Comparison of ENCODE assay signal across 18 mouse cellular contexts in genomic region chr10:127610066-127610415, GRCm38 (mm10). TPM values are rescaled to one million over a fixed set of nuclear protein-coding genes. Genes with fewer than 3 reads are reported as not detected.
DNase-seq lines count a peak whose midpoint lies in the region; ATAC-seq and TF ChIP-seq lines count a peak whose summit lies in the region.
"Had no signal": no experiment of that assay in that cellular context is flagged by ENCODE, and none has a peak within 500 bp of the region (broad histone marks: within the 10 kb centered on the region; RNA-seq: fewer than 3 reads in every experiment).

No protein-coding gene starts in this region.

- H3K9ac ChIP-seq in kidney, embryonic 15.5 days, result no peak overlapping the region
- H3K9ac ChIP-seq in embryonic facial prominence, embryonic 13.5 days, result no peak overlapping the region
- no peak overlapping the region for H3K9ac ChIP-seq in limb, embryonic 13.5 days
- H3K9ac ChIP-seq in hindbrain, embryonic 13.5 days, result no peak overlapping the region
- H3K9ac ChIP-seq: forebrain, postnatal 0 days; hindbrain, embryonic 15.5 days; liver, embryonic 13.5 days; lung, embryonic 15.5 days had no signal

- H3K4me2 ChIP-seq in kidney, embryonic 15.5 days, result no peak overlapping the region
- no peak overlapping the region for H3K4me2 ChIP-seq in embryonic facial prominence, embryonic 13.5 days
- no peak overlapping the region for H3K4me2 ChIP-seq in limb, embryonic 13.5 days (replicated peaks)
- H3K4me2 ChIP-seq in hindbrain, embryonic 13.5 days, result no peak overlapping the region
- H3K4me2 ChIP-seq: hindbrain, embryonic 15.5 days; liver, embryonic 13.5 days; lung, embryonic 15.5 days had no signal

- no peak for DNase-seq in kidney, adult 11 months
- DNase-seq in cerebellum, postnatal 10 days, result no peak
- DNase-seq in forebrain, embryonic 10.5 days (ENCODE audit: extremely low spot score, low spot score), result no peak
- DNase-seq: cerebellum, adult 8-10 months; forebrain, postnatal 0 days; gastrocnemius, postnatal 10 days; kidney, postnatal 25 days; layer of hippocampus, adult 9-11 months; liver, embryonic 13.5 days had no signal

- no peaks in the 10 kb centered on the region for H3K9me3 ChIP-seq in kidney, embryonic 15.5 days (replicated peaks)
- H3K9me3 ChIP-seq in E14TG2a.4 (ENCODE audit: low read length), result no peaks in the 10 kb centered on the region
- H3K9me3 ChIP-seq in embryonic facial prominence, embryonic 13.5 days, result no peaks in the 10 kb centered on the region
- no peaks in the 10 kb centered on the region for H3K9me3 ChIP-seq in limb, embryonic 13.5 days
- H3K9me3 ChIP-seq in hindbrain, embryonic 13.5 days, result no peaks in the 10 kb centered on the region
- no peaks in the 10 kb centered on the region for H3K9me3 ChIP-seq in forebrain, embryonic 10.5 days
- H3K9me3 ChIP-seq: heart, embryonic 10.5 days; hindbrain, embryonic 15.5 days; liver, embryonic 13.5 days; lung, embryonic 15.5 days had no signal

- H3K4me1 ChIP-seq in kidney, embryonic 15.5 days, result peaks cover 38% of the 10 kb centered on the region
- peaks cover 81% of the 10 kb centered on the region for H3K4me1 ChIP-seq in E14TG2a.4 (replicated peaks; ENCODE audit: low read depth, low read length)
- peaks cover 55% of the 10 kb centered on the region for H3K4me1 ChIP-seq in embryonic facial prominence, embryonic 13.5 days
- peaks cover 49% of the 10 kb centered on the region for H3K4me1 ChIP-seq in limb, embryonic 13.5 days
- H3K4me1 ChIP-seq in hindbrain, embryonic 13.5 days (replicated peaks), result peaks cover 22% of the 10 kb centered on the region
- H3K4me1 ChIP-seq in forebrain, embryonic 10.5 days, result peaks cover 47% of the 10 kb centered on the region

- H3K4me3 ChIP-seq in kidney, embryonic 15.5 days (replicated peaks), result no peak overlapping the region
- H3K4me3 ChIP-seq in E14TG2a.4 (replicated peaks; ENCODE audit: low read length), result peak overlapping the region; percentile 43
- no peak overlapping the region for H3K4me3 ChIP-seq in embryonic facial prominence, embryonic 13.5 days
- no peak overlapping the region for H3K4me3 ChIP-seq in limb, embryonic 13.5 days
- H3K4me3 ChIP-seq in hindbrain, embryonic 13.5 days, result no peak overlapping the region
- no peak overlapping the region for H3K4me3 ChIP-seq in forebrain, embryonic 10.5 days
- H3K4me3 ChIP-seq: heart, embryonic 10.5 days; hindbrain, embryonic 15.5 days; liver, embryonic 13.5 days; lung, embryonic 15.5 days; megakaryocyte, embryonic 14.5 days had no signal

- ATAC-seq in kidney, embryonic 15.5 days (replicated peaks; ENCODE audit: low FRiP score), result no peak
- ATAC-seq in embryonic facial prominence, embryonic 13.5 days (ENCODE audit: insufficient number of reproducible peaks, insufficient read depth, low FRiP score, low TSS enrichment, low read depth), result no peak
- no peak for ATAC-seq in limb, embryonic 13.5 days (ENCODE audit: low FRiP score, low read depth)
- no peak for ATAC-seq in hindbrain, embryonic 13.5 days (ENCODE audit: low FRiP score)
- ATAC-seq: forebrain, postnatal 0 days had no signal

- WGBS in kidney, embryonic 15.5 days, result 82% methylated on average over 9 of the region's 9 CpGs
- WGBS in embryonic facial prominence, embryonic 13.5 days, result 74% methylated on average over 9 of the region's 9 CpGs
- WGBS in limb, embryonic 13.5 days, result 85% methylated on average over 9 of the region's 9 CpGs
- 91% methylated on average over 9 of the region's 9 CpGs for WGBS in hindbrain, embryonic 13.5 days
- 83% methylated on average over 9 of the region's 9 CpGs for WGBS in forebrain, embryonic 10.5 days

- peak overlapping the region; percentile 66 for H3K27ac ChIP-seq in kidney, embryonic 15.5 days
- H3K27ac ChIP-seq in embryonic facial prominence, embryonic 13.5 days, result peak overlapping the region; percentile 94
- H3K27ac ChIP-seq in limb, embryonic 13.5 days, result peak overlapping the region; percentile 40
- H3K27ac ChIP-seq in hindbrain, embryonic 13.5 days, result no peak overlapping the region
- no peak overlapping the region for H3K27ac ChIP-seq in forebrain, embryonic 10.5 days
- H3K27ac ChIP-seq: heart, embryonic 10.5 days; hindbrain, embryonic 15.5 days; liver, embryonic 13.5 days had no signal

- no peaks in the 10 kb centered on the region for H3K27me3 ChIP-seq in kidney, embryonic 15.5 days
- peaks cover 14% of the 10 kb centered on the region; the same call in 1 of the 2 replicates for H3K27me3 ChIP-seq in E14TG2a.4 (ENCODE audit: insufficient read depth, low read length)
- H3K27me3 ChIP-seq in embryonic facial prominence, embryonic 13.5 days, result no peaks in the 10 kb centered on the region
- H3K27me3 ChIP-seq in limb, embryonic 13.5 days, result no peaks in the 10 kb centered on the region
- H3K27me3 ChIP-seq in hindbrain, embryonic 13.5 days, result no peaks in the 10 kb centered on the region
- H3K27me3 ChIP-seq in forebrain, embryonic 10.5 days (ENCODE audit: poor library complexity, severe bottlenecking), result peaks cover 5% of the 10 kb centered on the region; the same call in 1 of the 2 replicates
- H3K27me3 ChIP-seq: hindbrain, embryonic 15.5 days; lung, embryonic 15.5 days had no signal

- TF ChIP-seq CTCF in E14TG2a.4 (conservative IDR thresholded peaks at IDR 0.05; ENCODE audit: low read length), result no peak

- peaks cover 49% of the 10 kb centered on the region for H3K36me3 ChIP-seq in kidney, embryonic 15.5 days
- H3K36me3 ChIP-seq in E14TG2a.4 (ENCODE audit: insufficient read depth, low read length), result 0 out of 2 replicates have a peak, but pooled peaks cover 6% of the 10 kb centered on the region
- H3K36me3 ChIP-seq in embryonic facial prominence, embryonic 13.5 days, result peaks cover 84% of the 10 kb centered on the region
- peaks cover 82% of the 10 kb centered on the region for H3K36me3 ChIP-seq in limb, embryonic 13.5 days
- H3K36me3 ChIP-seq in hindbrain, embryonic 13.5 days, result peaks cover 85% of the 10 kb centered on the region
- H3K36me3 ChIP-seq in forebrain, embryonic 10.5 days (replicated peaks), result peaks cover 87% of the 10 kb centered on the region

RNA-seq across cellular contexts. Expression of gene Lrp1, which starts 10.9 kb away (rescaled TPM):
- polyA plus RNA-seq in kidney, embryonic 15.5 days (2015; fragmentation: Nextera tagmentation; extraction: Ambion mirVana), result 52.4 and 65.0 TPM in 2 replicates
- polyA plus RNA-seq in embryonic facial prominence, embryonic 13.5 days (2015; fragmentation: Nextera tagmentation; extraction: Ambion mirVana), result 139 and 159 TPM in 2 replicates
- 123 and 127 TPM in 2 replicates for polyA plus RNA-seq in limb, embryonic 13.5 days (2015; fragmentation: Nextera tagmentation; extraction: Ambion mirVana)
- polyA plus RNA-seq in hindbrain, embryonic 13.5 days (2015; fragmentation: Nextera tagmentation; extraction: Ambion mirVana), result 101 and 108 TPM in 2 replicates
- 66.5 and 67.4 TPM in 2 replicates for polyA plus RNA-seq in forebrain, embryonic 10.5 days (2016; fragmentation: Nextera tagmentation; extraction: Ambion mirVana)

RNA-seq across cellular contexts. Expression of gene Stat6, which starts 32.7 kb away (rescaled TPM):
- polyA plus RNA-seq in kidney, embryonic 15.5 days (2015; fragmentation: Nextera tagmentation; extraction: Ambion mirVana), result 26.5 and 27.2 TPM in 2 replicates
- 21.1 and 22.0 TPM in 2 replicates for polyA plus RNA-seq in embryonic facial prominence, embryonic 13.5 days (2015; fragmentation: Nextera tagmentation; extraction: Ambion mirVana)
- polyA plus RNA-seq in limb, embryonic 13.5 days (2015; fragmentation: Nextera tagmentation; extraction: Ambion mirVana), result 14.3 and 15.0 TPM in 2 replicates
- 4.9 and 5.0 TPM in 2 replicates for polyA plus RNA-seq in hindbrain, embryonic 13.5 days (2015; fragmentation: Nextera tagmentation; extraction: Ambion mirVana)
- 7.3 and 7.7 TPM in 2 replicates for polyA plus RNA-seq in forebrain, embryonic 10.5 days (2016; fragmentation: Nextera tagmentation; extraction: Ambion mirVana)

RNA-seq across cellular contexts. Expression of gene Nemp1, which starts 56.7 kb away (rescaled TPM):
- polyA plus RNA-seq in kidney, embryonic 15.5 days (2015; fragmentation: Nextera tagmentation; extraction: Ambion mirVana), result 10.9 TPM in 2 replicates
- polyA plus RNA-seq in embryonic facial prominence, embryonic 13.5 days (2015; fragmentation: Nextera tagmentation; extraction: Ambion mirVana), result 9.1 and 10.6 TPM in 2 replicates
- 9.3 and 9.9 TPM in 2 replicates for polyA plus RNA-seq in limb, embryonic 13.5 days (2015; fragmentation: Nextera tagmentation; extraction: Ambion mirVana)
- 3.9 and 4.0 TPM in 2 replicates for polyA plus RNA-seq in hindbrain, embryonic 13.5 days (2015; fragmentation: Nextera tagmentation; extraction: Ambion mirVana)
- 9.9 and 10.0 TPM in 2 replicates for polyA plus RNA-seq in forebrain, embryonic 10.5 days (2016; fragmentation: Nextera tagmentation; extraction: Ambion mirVana)

RNA-seq across cellular contexts. Expression of gene Nab2, which starts 58.3 kb away (rescaled TPM):
- polyA plus RNA-seq in kidney, embryonic 15.5 days (2015; fragmentation: Nextera tagmentation; extraction: Ambion mirVana), result 27.1 and 30.8 TPM in 2 replicates
- 19.5 and 20.3 TPM in 2 replicates for polyA plus RNA-seq in embryonic facial prominence, embryonic 13.5 days (2015; fragmentation: Nextera tagmentation; extraction: Ambion mirVana)
- polyA plus RNA-seq in limb, embryonic 13.5 days (2015; fragmentation: Nextera tagmentation; extraction: Ambion mirVana), result 18.1 and 18.5 TPM in 2 replicates
- polyA plus RNA-seq in hindbrain, embryonic 13.5 days (2015; fragmentation: Nextera tagmentation; extraction: Ambion mirVana), result 2.3 and 3.3 TPM in 2 replicates
- polyA plus RNA-seq in forebrain, embryonic 10.5 days (2016; fragmentation: Nextera tagmentation; extraction: Ambion mirVana), result 5.6 and 6.2 TPM in 2 replicates

Comparison
In these comparisons a context has a peak if more than half of its experiments do, and no peak if none do; other contexts are left out.
1. H3K27ac ChIP-seq: peak in kidney, embryonic 15.5 days (single experiment), embryonic facial prominence, embryonic 13.5 days (single experiment) and limb, embryonic 13.5 days (single experiment); none in hindbrain, embryonic 13.5 days (single experiment) and forebrain, embryonic 10.5 days (single experiment).